Mouse (Mus musculus): ENCODE data around the gene Gm10401. TPM values are rescaled to one million over a fixed set of nuclear protein-coding genes. Genes with fewer than 3 reads are reported as not detected.
"Not testable (repeated sequence)": the region's sequence is repeated elsewhere in the genome, so short reads cannot be mapped to it uniquely, and the experiment has no call there.

Gm10401 gene
- total RNA-seq, 2 experiments from 2014 or later, result not detected

- DNase-seq (ENCODE audit: low spot score), result peak; percentile 82
Measured at GRCm38 (mm10) chr5:115118961-115119570, 21.0 kb upstream of the Gm10401 start, which contains the start of gene Acads. TSS of gene Acads (minus strand) at chr5:115119346.

GRCm38 (mm10) chr5:115117467-115117866 lies 19.4 kb upstream of the Gm10401 start:
- no peak for DNase-seq (ENCODE audit: low spot score)

DNA sequence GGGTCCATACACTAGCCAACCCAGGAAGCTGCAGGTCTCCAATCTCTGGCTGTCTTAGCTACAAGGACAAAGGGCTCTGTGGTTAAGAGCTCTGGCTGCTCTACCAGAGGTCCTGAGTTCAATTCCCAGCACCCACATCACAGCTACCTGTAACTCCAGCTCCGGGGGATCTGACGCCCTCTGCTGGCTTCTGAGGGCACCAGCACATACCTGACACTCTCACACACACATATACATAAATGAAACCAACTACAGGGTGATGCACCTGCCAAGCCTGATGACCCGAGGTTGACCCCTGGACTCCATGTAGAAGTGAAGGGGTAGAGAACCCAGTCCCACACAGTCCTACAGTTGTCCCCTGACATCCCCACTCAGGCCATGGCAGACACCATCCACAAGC lies 18.3 kb upstream of the Gm10401 start:
- DNase-seq (ENCODE audit: low spot score), result no peak

GRCm38 (mm10) chr5:115114501-115114900 lies 16.4 kb upstream of the Gm10401 start:
- DNase-seq (ENCODE audit: low spot score), result no peak

DNA sequence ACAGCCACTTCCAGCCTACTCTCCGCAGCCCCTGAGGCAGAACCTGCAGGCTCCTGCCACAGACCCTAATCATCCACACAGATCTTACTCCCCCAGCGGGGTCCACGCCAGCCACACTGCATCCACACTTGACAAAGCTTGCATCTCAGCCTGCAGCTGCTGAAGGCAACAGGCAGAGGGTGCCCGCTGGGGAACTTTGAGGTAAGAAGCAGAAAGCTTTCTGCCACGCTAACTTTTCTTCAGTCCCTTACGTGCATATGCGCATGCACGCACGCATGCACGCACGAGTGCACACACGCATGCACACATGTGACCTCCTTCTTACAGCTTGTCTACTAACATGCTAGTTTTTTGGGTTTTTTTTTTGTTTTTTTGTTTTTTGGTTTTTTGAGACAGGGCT lies 15.1 kb upstream of the Gm10401 start:
- DNase-seq (ENCODE audit: low spot score), result no peak

GRCm38 (mm10) chr5:115111156-115111555 lies 13.1 kb upstream of the Gm10401 start:
- DNase-seq (ENCODE audit: low spot score), result no peak

- not testable (repeated sequence) for DNase-seq (ENCODE audit: low spot score)
Measured at GRCm38 (mm10) chr5:115103253-115103652, 5.2 kb upstream of the Gm10401 start.

- no peak for DNase-seq (ENCODE audit: low spot score)
Measured at GRCm38 (mm10) chr5:115102231-115102630, 4.1 kb upstream of the Gm10401 start.

- no peak for DNase-seq (ENCODE audit: low spot score)
Measured at GRCm38 (mm10) chr5:115100473-115100872, 2.4 kb upstream of the Gm10401 start.

DNA sequence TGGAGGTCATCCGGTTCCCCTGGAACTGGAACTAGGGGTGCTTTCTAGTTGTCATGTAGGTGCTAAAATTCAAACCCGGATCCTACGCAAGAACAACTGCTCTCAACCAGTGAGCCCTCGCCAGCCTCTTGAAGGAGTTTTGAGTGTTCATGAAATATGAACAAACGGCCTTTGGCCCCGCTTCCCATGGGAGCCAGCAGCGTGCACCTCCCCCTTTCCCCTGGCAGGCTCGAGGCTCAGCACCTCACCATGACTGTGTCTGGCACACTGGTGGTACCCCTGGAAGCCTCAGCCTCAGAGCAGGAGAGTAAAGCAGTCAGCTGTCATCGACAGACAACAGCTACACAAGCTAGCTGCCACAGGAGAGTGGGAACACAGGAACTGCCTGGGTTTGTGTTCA lies 1.9 kb upstream of the Gm10401 start:
- no peak for DNase-seq (ENCODE audit: low spot score)

DNA sequence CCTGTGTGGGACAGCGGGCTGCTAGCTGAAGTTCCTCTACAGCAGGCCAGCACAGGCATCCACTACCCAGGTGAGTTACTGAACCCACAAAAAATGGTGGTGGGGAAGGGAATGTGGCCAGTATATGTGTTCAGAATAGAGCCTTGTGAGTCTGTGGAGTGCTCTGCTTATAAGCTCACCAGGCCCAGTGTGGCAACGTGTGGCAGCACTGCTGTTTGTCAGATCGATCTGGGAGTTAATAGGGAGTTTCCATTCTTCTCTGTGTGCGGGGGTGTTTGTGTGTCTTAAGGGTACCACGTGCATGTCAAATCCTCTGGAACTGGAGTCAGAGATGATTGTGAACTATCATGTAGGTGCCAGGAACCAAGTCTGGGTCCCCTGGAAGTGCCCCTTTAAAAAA lies 1.4 kb upstream of the Gm10401 start:
- DNase-seq (ENCODE audit: low spot score), result no peak

DNA sequence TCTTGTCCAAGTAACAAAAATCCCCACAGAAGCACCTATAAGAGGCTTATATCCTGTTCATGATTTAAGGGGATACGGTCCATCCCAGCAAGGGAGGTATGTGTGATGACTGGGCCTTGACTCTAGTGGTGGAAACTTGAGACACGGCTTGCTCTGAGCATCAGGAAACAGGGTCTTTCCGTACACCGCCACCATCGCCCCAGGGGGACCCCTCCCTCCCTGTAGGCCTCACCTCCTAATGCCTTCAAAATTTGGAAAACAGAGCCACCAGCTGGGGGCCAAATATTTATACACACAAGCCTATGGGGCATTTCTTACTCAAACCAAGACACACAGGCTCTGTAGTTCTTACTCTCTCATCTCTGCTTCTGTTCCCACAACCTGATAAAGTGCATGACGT lies 6.3 kb downstream of the Gm10401 start:
- DNase-seq (ENCODE audit: low spot score), result no peak

GRCm38 (mm10) chr5:115091015-115091414 lies 7.1 kb downstream of the Gm10401 start:
- DNase-seq (ENCODE audit: low spot score), result no peak

- no peak for DNase-seq (ENCODE audit: low spot score)
Measured at GRCm38 (mm10) chr5:115089592-115090268, 8.4 kb downstream of the Gm10401 start.

- no peak for DNase-seq (ENCODE audit: low spot score)
Measured at GRCm38 (mm10) chr5:115085675-115086074, 12.4 kb downstream of the Gm10401 start.

- no peak for DNase-seq (ENCODE audit: low spot score)
Measured at GRCm38 (mm10) chr5:115083492-115083891, 14.6 kb downstream of the Gm10401 start.

GRCm38 (mm10) chr5:115081636-115082035 lies 16.5 kb downstream of the Gm10401 start:
- no peak for DNase-seq (ENCODE audit: low spot score)

- peak; percentile 63 for DNase-seq (ENCODE audit: low spot score)
Measured at GRCm38 (mm10) chr5:115076144-115076901, 21.8 kb downstream of the Gm10401 start.

GRCm38 (mm10) chr5:115074749-115075148 lies 23.3 kb downstream of the Gm10401 start:
- DNase-seq (ENCODE audit: low spot score), result no peak

DNA sequence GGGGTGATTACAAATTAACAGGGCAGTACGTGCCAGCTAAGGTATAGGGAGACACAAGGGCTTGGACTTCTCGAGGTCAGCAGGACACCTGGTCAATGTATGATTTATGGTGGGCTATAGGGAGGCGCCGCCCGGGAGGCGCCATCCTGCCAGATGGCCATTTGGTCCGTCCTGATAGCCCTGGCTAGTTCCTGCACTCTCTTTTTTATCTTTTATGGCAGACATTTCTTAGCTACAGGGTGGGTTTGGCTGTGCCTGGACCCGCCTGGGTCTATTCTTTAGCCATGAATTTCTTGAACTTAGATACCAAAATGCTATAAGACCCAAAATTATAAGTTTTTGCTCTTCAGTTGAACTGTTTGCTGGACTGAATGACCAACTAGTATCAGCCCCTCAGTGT lies 24.8 kb downstream of the Gm10401 start:
- DNase-seq (ENCODE audit: low spot score), result not testable (repeated sequence)

DNA sequence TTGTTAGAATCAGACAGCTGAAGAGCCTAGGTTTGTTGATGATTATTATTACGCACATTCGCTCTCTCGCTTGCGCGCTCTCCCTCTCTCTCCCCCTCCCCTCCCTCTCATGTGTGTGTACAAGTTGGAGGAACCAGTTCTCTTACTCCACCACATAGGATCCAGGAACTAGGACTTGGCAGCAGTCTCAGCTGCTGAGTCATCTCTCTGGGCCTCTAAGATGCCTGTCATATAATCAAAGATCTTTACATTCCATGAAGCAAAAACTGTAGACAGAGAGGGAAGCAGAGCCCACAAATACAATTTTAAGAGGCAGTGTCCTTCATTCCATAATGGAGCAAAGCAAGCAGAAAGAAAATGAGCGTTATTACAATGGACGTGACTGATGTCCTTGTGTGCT lies 26.0 kb downstream of the Gm10401 start:
- DNase-seq (ENCODE audit: low spot score), result peak; percentile 17

DNA sequence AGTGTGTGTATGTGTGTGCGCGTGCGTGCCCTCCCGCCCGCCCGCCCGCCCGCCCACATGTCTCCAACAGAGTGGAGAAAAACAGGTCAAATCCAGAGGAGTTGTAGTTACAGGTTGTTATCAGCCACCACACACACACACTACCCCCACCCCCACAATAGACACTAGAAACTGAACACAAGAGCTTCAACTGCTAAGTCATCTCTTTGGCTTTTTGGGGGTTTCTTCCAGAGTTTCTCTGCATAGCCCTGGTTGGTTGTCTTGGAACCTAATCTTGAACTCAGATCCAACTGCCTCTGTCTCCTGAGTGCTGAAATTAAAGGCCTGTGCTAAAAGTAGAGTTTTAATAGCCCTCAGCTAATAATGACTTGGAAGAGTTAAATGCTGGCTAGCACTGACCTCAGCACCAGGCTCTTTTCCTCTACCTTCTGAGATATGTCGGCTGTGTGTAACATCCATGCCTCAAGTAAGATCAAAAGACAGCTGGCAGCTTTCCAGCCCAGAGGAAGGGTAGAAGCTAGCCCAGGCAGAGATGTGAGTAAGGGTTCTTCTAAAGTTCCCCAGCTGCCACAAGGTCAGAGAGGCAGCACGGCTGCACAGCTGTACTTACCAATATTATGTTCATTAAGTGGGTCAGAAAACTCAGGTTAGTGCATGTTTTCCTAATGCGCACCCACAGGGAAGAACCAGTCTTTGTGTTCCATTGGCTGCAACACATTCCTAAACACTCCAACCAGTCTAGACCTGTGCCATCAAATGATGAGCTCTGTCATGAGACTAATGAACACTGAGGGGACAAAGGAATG lies 26.8 kb downstream of the Gm10401 start:
- DNase-seq (ENCODE audit: low spot score), result no peak
